Mouse (Mus musculus): ENCODE data around the gene Pawr. TPM values are rescaled to one million over a fixed set of nuclear protein-coding genes. Genes with fewer than 3 reads are reported as not detected.

Gene Pawr
- polyA plus RNA-seq, 1 experiment = not detected

- TF ChIP-seq POLR2A (IDR thresholded peaks at IDR 0.05; ENCODE audit: insufficient read depth, low read depth, low read length) = no peak
- TF ChIP-seq CTCF (IDR thresholded peaks at IDR 0.05; ENCODE audit: insufficient read depth, low read depth, low read length) = no peak
- 84% methylated on average over 8 of the region's 8 CpGs for WGBS
- Histone ChIP-seq H3K27ac (ENCODE audit: insufficient read depth, low read depth, low read length) (no peak overlapping the region), H3K4me3 (ENCODE audit: insufficient read depth, low read depth, low read length) (no peak overlapping the region), H3K4me1 (ENCODE audit: control insufficient read depth, insufficient read depth, low read length) (no peaks in the 10 kb centered on the region)
These were observed 73.2 kb downstream of the Pawr start for GRCm38 (mm10) chr10:108405076-108405475.

GRCm38 (mm10) chr10:108405931-108406330 is 74.0 kb downstream of the Pawr start:
- no peak for TF ChIP-seq POLR2A (IDR thresholded peaks at IDR 0.05; ENCODE audit: insufficient read depth, low read depth, low read length)
- TF ChIP-seq CTCF (IDR thresholded peaks at IDR 0.05; ENCODE audit: insufficient read depth, low read depth, low read length) = no peak
- Histone ChIP-seq H3K27ac (ENCODE audit: insufficient read depth, low read depth, low read length) (no peak overlapping the region), H3K4me1 (ENCODE audit: control insufficient read depth, insufficient read depth, low read length) (no peaks in the 10 kb centered on the region), H3K4me3 (ENCODE audit: insufficient read depth, low read depth, low read length) (no peak overlapping the region)
- 87% methylated on average over 7 of the region's 7 CpGs for WGBS

GRCm38 (mm10) chr10:108406798-108407754 is 75.2 kb downstream of the Pawr start:
- Histone ChIP-seq H3K4me3 (ENCODE audit: insufficient read depth, low read depth, low read length) (no peak overlapping the region), H3K27ac (ENCODE audit: insufficient read depth, low read depth, low read length) (no peak overlapping the region), H3K4me1 (ENCODE audit: control insufficient read depth, insufficient read depth, low read length) (no peaks in the 10 kb centered on the region)
- TF ChIP-seq POLR2A (IDR thresholded peaks at IDR 0.05; ENCODE audit: insufficient read depth, low read depth, low read length) (no peak), CTCF (IDR thresholded peaks at IDR 0.05; ENCODE audit: insufficient read depth, low read depth, low read length) (no peak)
- 94% methylated on average over 12 of the region's 12 CpGs for WGBS

- 77% methylated on average over 5 of the region's 5 CpGs for WGBS
- TF ChIP-seq POLR2A (IDR thresholded peaks at IDR 0.05; ENCODE audit: insufficient read depth, low read depth, low read length) = no peak
- TF ChIP-seq CTCF (IDR thresholded peaks at IDR 0.05; ENCODE audit: insufficient read depth, low read depth, low read length) = no peak
- Histone ChIP-seq H3K4me1 (ENCODE audit: control insufficient read depth, insufficient read depth, low read length) (no peaks in the 10 kb centered on the region), H3K27ac (ENCODE audit: insufficient read depth, low read depth, low read length) (no peak overlapping the region), H3K4me3 (ENCODE audit: insufficient read depth, low read depth, low read length) (no peak overlapping the region)
These were observed 76.1 kb downstream of the Pawr start for GRCm38 (mm10) chr10:108408025-108408424.

GRCm38 (mm10) chr10:108408437-108408836 is 76.5 kb downstream of the Pawr start:
- TF ChIP-seq POLR2A (IDR thresholded peaks at IDR 0.05; ENCODE audit: insufficient read depth, low read depth, low read length) (no peak), CTCF (IDR thresholded peaks at IDR 0.05; ENCODE audit: insufficient read depth, low read depth, low read length) (no peak)
- 87% methylated on average over 6 of the region's 6 CpGs for WGBS
- Histone ChIP-seq H3K4me3 (ENCODE audit: insufficient read depth, low read depth, low read length) (no peak overlapping the region), H3K27ac (ENCODE audit: insufficient read depth, low read depth, low read length) (no peak overlapping the region), H3K4me1 (ENCODE audit: control insufficient read depth, insufficient read depth, low read length) (no peaks in the 10 kb centered on the region)

GRCm38 (mm10) chr10:108408986-108409385 is 77.1 kb downstream of the Pawr start:
- WGBS = 87% methylated on average over 6 of the region's 6 CpGs
- TF ChIP-seq POLR2A (IDR thresholded peaks at IDR 0.05; ENCODE audit: insufficient read depth, low read depth, low read length) (no peak), CTCF (IDR thresholded peaks at IDR 0.05; ENCODE audit: insufficient read depth, low read depth, low read length) (no peak)
- Histone ChIP-seq H3K4me3 (ENCODE audit: insufficient read depth, low read depth, low read length) (no peak overlapping the region), H3K27ac (ENCODE audit: insufficient read depth, low read depth, low read length) (no peak overlapping the region), H3K4me1 (ENCODE audit: control insufficient read depth, insufficient read depth, low read length) (no peaks in the 10 kb centered on the region)

GRCm38 (mm10) chr10:108409529-108409928 is 77.6 kb downstream of the Pawr start:
- WGBS = 83% methylated on average over 6 of the region's 6 CpGs
- Histone ChIP-seq H3K4me3 (ENCODE audit: insufficient read depth, low read depth, low read length) (no peak overlapping the region), H3K4me1 (ENCODE audit: control insufficient read depth, insufficient read depth, low read length) (no peaks in the 10 kb centered on the region), H3K27ac (ENCODE audit: insufficient read depth, low read depth, low read length) (no peak overlapping the region)
- TF ChIP-seq POLR2A (IDR thresholded peaks at IDR 0.05; ENCODE audit: insufficient read depth, low read depth, low read length) = no peak

GRCm38 (mm10) chr10:108414936-108415635 is 83.2 kb downstream of the Pawr start:
- Histone ChIP-seq H3K4me1 (ENCODE audit: control insufficient read depth, insufficient read depth, low read length) (no peaks in the 10 kb centered on the region), H3K27ac (ENCODE audit: insufficient read depth, low read depth, low read length) (no peak overlapping the region), H3K4me3 (ENCODE audit: insufficient read depth, low read depth, low read length) (no peak overlapping the region)
- TF ChIP-seq POLR2A (IDR thresholded peaks at IDR 0.05; ENCODE audit: insufficient read depth, low read depth, low read length) (no peak), CTCF (IDR thresholded peaks at IDR 0.05; ENCODE audit: insufficient read depth, low read depth, low read length) (no peak)
- WGBS = 92% methylated on average over 14 of the region's 14 CpGs

GRCm38 (mm10) chr10:108417448-108417847 is 85.5 kb downstream of the Pawr start:
- no peaks in the 10 kb centered on the region for H3K4me1 ChIP-seq (ENCODE audit: control insufficient read depth, insufficient read depth, low read length)
- TF ChIP-seq POLR2A (IDR thresholded peaks at IDR 0.05; ENCODE audit: insufficient read depth, low read depth, low read length) = no peak
- no peak for TF ChIP-seq CTCF (IDR thresholded peaks at IDR 0.05; ENCODE audit: insufficient read depth, low read depth, low read length)
- H3K4me3 ChIP-seq (ENCODE audit: insufficient read depth, low read depth, low read length) = no peak overlapping the region
- 89% methylated on average over 5 of the region's 5 CpGs for WGBS
- H3K27ac ChIP-seq (ENCODE audit: insufficient read depth, low read depth, low read length) = no peak overlapping the region
